Mouse (Mus musculus) heart, postnatal 0 days (tissue): Measurements from ENCODE around the gene Fam136a.
"Not testable (repeated sequence)": the region's sequence is repeated elsewhere in the genome, so short reads cannot be mapped to it uniquely, and the experiment has no call there.

ENCODE experiments used
- CTCF ChIP-seq: IDR thresholded peaks from 2 replicates; pipeline ENCODE4 v1.5.1; 2016; ENCODE audit warnings: antibody characterized with exemption, control low read depth, low read depth
- EP300 ChIP-seq: IDR thresholded peaks from 2 replicates; pipeline ENCODE4 v1.6.1; 2016; ENCODE audit warnings: antibody characterized with exemption, low read depth

DNA sequence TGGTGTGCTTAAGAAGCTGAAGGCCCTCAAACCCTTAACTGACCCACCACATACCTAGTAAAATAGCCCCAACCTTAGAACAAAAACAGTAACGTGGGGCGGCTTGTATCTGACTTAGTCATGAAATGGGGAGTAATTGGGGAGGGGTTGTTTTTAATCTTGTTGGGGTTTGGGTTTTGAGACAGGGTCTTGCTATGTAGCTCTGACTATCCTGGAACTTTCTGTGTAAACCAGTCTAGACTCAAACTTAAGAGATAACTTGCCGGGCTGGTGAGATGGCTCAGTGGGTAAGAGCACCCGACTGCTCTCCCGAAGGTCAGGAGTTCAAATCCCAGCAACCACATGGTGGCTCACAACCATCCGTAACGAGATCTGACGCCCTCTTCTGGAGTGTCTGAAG, 14.7 kb downstream of the Fam136a start:
- not testable (repeated sequence) for TF ChIP-seq EP300, CTCF
